Mouse (Mus musculus): ENCODE data around the gene En1. TPM values are rescaled to one million over a fixed set of nuclear protein-coding genes. Genes with fewer than 3 reads are reported as not detected.

En1 gene
- polyA plus RNA-seq, 1 experiment from 2014 or later, result not detected

GRCm38 (mm10) chr1:120621383-120621782 is 19.2 kb downstream of the En1 start:
- Histone ChIP-seq H3K27me3 (ENCODE audit: insufficient read depth, low read length) (peaks cover 71% of the 10 kb centered on the region), H3K4me3 (replicated peaks; ENCODE audit: low read depth, low read length) (no peak overlapping the region), H3K36me3 (ENCODE audit: insufficient read depth, low read length) (no peaks in the 10 kb centered on the region), H3K9me3 (replicated peaks; ENCODE audit: low read length) (no peaks in the 10 kb centered on the region), H3K4me1 (replicated peaks; ENCODE audit: insufficient read depth, low read length) (no peaks in the 10 kb centered on the region), H3K27ac (no peak overlapping the region), H3K4me2 (ENCODE audit: low read length) (no peak overlapping the region), H3K9ac (ENCODE audit: low read depth, low read length) (no peak overlapping the region)
- 27% methylated on average over 5 of the region's 5 CpGs for WGBS
- ATAC-seq (replicated peaks; ENCODE audit: low FRiP score, low read depth) (no peak), DNase-seq (ENCODE audit: low spot score) (no peak)
- TF ChIP-seq CTCF (IDR thresholded peaks at IDR 0.05; ENCODE audit: low read depth), result no peak

- ATAC-seq (replicated peaks; ENCODE audit: low FRiP score, low read depth) (no peak), DNase-seq (ENCODE audit: low spot score) (no peak)
- H3K9ac ChIP-seq (ENCODE audit: low read depth, low read length), result no peak overlapping the region
- no peak overlapping the region for H3K4me3 ChIP-seq (replicated peaks; ENCODE audit: low read depth, low read length)
- H3K9me3 ChIP-seq (replicated peaks; ENCODE audit: low read length), result no peaks in the 10 kb centered on the region
- 31% methylated on average over 11 of the region's 11 CpGs for WGBS
- H3K36me3 ChIP-seq (ENCODE audit: insufficient read depth, low read length), result no peaks in the 10 kb centered on the region
- H3K27ac ChIP-seq, result no peak overlapping the region
- TF ChIP-seq CTCF (IDR thresholded peaks at IDR 0.05; ENCODE audit: low read depth), result no peak
- H3K27me3 ChIP-seq (ENCODE audit: insufficient read depth, low read length), result peaks cover 34% of the 10 kb centered on the region
- no peak overlapping the region for H3K4me2 ChIP-seq (ENCODE audit: low read length)
- H3K4me1 ChIP-seq (replicated peaks; ENCODE audit: insufficient read depth, low read length), result no peaks in the 10 kb centered on the region
These were observed 24.9 kb downstream of the En1 start for GRCm38 (mm10) chr1:120626930-120627621.

- Histone ChIP-seq H3K9me3 (replicated peaks; ENCODE audit: low read length) (no peaks in the 10 kb centered on the region), H3K4me1 (replicated peaks; ENCODE audit: insufficient read depth, low read length) (no peaks in the 10 kb centered on the region), H3K27me3 (ENCODE audit: insufficient read depth, low read length) (peaks cover 30% of the 10 kb centered on the region), H3K36me3 (ENCODE audit: insufficient read depth, low read length) (no peaks in the 10 kb centered on the region), H3K4me2 (ENCODE audit: low read length) (no peak overlapping the region), H3K9ac (ENCODE audit: low read depth, low read length) (no peak overlapping the region), H3K4me3 (replicated peaks; ENCODE audit: low read depth, low read length) (no peak overlapping the region), H3K27ac (no peak overlapping the region)
- ATAC-seq (replicated peaks; ENCODE audit: low FRiP score, low read depth) (no peak), DNase-seq (ENCODE audit: low spot score) (no peak)
- no peak for TF ChIP-seq CTCF (IDR thresholded peaks at IDR 0.05; ENCODE audit: low read depth)
- 71% methylated on average over 4 of the region's 4 CpGs for WGBS
These were observed 25.4 kb downstream of the En1 start for GRCm38 (mm10) chr1:120627622-120628001.

- Histone ChIP-seq H3K4me1 (replicated peaks; ENCODE audit: insufficient read depth, low read length) (no peaks in the 10 kb centered on the region), H3K4me3 (replicated peaks; ENCODE audit: low read depth, low read length) (no peak overlapping the region), H3K9me3 (replicated peaks; ENCODE audit: low read length) (no peaks in the 10 kb centered on the region), H3K9ac (ENCODE audit: low read depth, low read length) (no peak overlapping the region), H3K27me3 (ENCODE audit: insufficient read depth, low read length) (peaks cover 25% of the 10 kb centered on the region), H3K27ac (no peak overlapping the region), H3K4me2 (ENCODE audit: low read length) (no peak overlapping the region), H3K36me3 (ENCODE audit: insufficient read depth, low read length) (no peaks in the 10 kb centered on the region)
- DNase-seq (ENCODE audit: low spot score), result no peak
- TF ChIP-seq CTCF (IDR thresholded peaks at IDR 0.05; ENCODE audit: low read depth), result peak; percentile 47; the same call in 1 of the 2 replicates
- 43% methylated on average over 9 of the region's 9 CpGs for WGBS
- no peak for ATAC-seq (replicated peaks; ENCODE audit: low FRiP score, low read depth)
These were observed 26.6 kb downstream of the En1 start for GRCm38 (mm10) chr1:120628821-120629220.

GRCm38 (mm10) chr1:120643380-120643779 is 41.2 kb downstream of the En1 start:
- WGBS, result 17% methylated on average over 10 of the region's 10 CpGs

GRCm38 (mm10) chr1:120643848-120644711 is 41.9 kb downstream of the En1 start:
- WGBS, result 9% methylated on average over 13 of the region's 13 CpGs
- Histone ChIP-seq H3K9ac (ENCODE audit: low read depth, low read length) (0 out of 2 replicates have a peak overlapping the region, but pooled peaks have one; percentile 14), H3K27ac (no peak overlapping the region), H3K27me3 (ENCODE audit: insufficient read depth, low read length) (no peaks in the 10 kb centered on the region), H3K4me1 (replicated peaks; ENCODE audit: insufficient read depth, low read length) (peaks cover 5% of the 10 kb centered on the region; the same call in 1 of the 2 replicates), H3K9me3 (replicated peaks; ENCODE audit: low read length) (no peaks in the 10 kb centered on the region), H3K4me2 (ENCODE audit: low read length) (peak overlapping the region; percentile 51), H3K4me3 (replicated peaks; ENCODE audit: low read depth, low read length) (peak overlapping the region; percentile 13; the same call in 1 of the 2 replicates), H3K36me3 (ENCODE audit: insufficient read depth, low read length) (no peaks in the 10 kb centered on the region)
- DNase-seq (ENCODE audit: low spot score) (peak; percentile 31), ATAC-seq (replicated peaks; ENCODE audit: low FRiP score, low read depth) (no peak; the same call in 1 of the 2 replicates)
- TF ChIP-seq CTCF (IDR thresholded peaks at IDR 0.05; ENCODE audit: low read depth), result no peak

More at GRCm38 (mm10) chr1:120643380-120643779, 41.2 kb downstream of the En1 start:
- peaks cover 5% of the 10 kb centered on the region; the same call in 1 of the 2 replicates for H3K4me1 ChIP-seq (replicated peaks; ENCODE audit: insufficient read depth, low read length)
- ATAC-seq (replicated peaks; ENCODE audit: low FRiP score, low read depth), result no peak
- H3K4me2 ChIP-seq (ENCODE audit: low read length), result peak overlapping the region; percentile 51
- H3K9me3 ChIP-seq (replicated peaks; ENCODE audit: low read length), result no peaks in the 10 kb centered on the region
- H3K27ac ChIP-seq, result no peak overlapping the region
- peak overlapping the region; percentile 13; the same call in 1 of the 2 replicates for H3K4me3 ChIP-seq (replicated peaks; ENCODE audit: low read depth, low read length)
- no peaks in the 10 kb centered on the region for H3K36me3 ChIP-seq (ENCODE audit: insufficient read depth, low read length)
- TF ChIP-seq CTCF (IDR thresholded peaks at IDR 0.05; ENCODE audit: low read depth), result no peak
- H3K27me3 ChIP-seq (ENCODE audit: insufficient read depth, low read length), result no peaks in the 10 kb centered on the region
- 0 out of 2 replicates have a peak overlapping the region, but pooled peaks have one; percentile 14 for H3K9ac ChIP-seq (ENCODE audit: low read depth, low read length)
- DNase-seq (ENCODE audit: low spot score), result no peak
